Mouse (Mus musculus) hindbrain, postnatal 0 days (tissue): ENCODE results near the gene Mrps18b. TPM values are rescaled to one million over a fixed set of nuclear protein-coding genes. Genes with fewer than 3 reads are reported as not detected.

Experiments used
- ATAC-seq: fragments of 200-750 bp; cut with Nextera tagmentation; 2 replicates; pipeline ENCODE4 v1.8.0; 2017; ENCODE audit warnings: mild to moderate bottlenecking, moderate TSS enrichment, moderate library complexity
- DNase-seq: peaks from one replicate; pipeline ENCODE4 v3.0.0-alpha.2; 2015; ENCODE audit warnings: low spot score
- H3K27ac ChIP-seq: fragments of 300-500 bp; sonication (generic); 2 replicates; pipeline ENCODE4 v1.5.1; 2014; ENCODE audit warnings: mild to moderate bottlenecking
- H3K27me3 ChIP-seq: fragments of 300-500 bp; sonication (generic); 2 replicates; pipeline ENCODE4 v1.6.1; 2014; ENCODE audit warnings: low read length, mixed read lengths; ENCODE audit not compliant: insufficient read depth
- H3K36me3 ChIP-seq: fragments of 300-500 bp; sonication (generic); 2 replicates; pipeline ENCODE4 v1.6.1; 2014; ENCODE audit warnings: low read length, mixed read lengths; ENCODE audit not compliant: insufficient read depth
- H3K4me1 ChIP-seq: fragments of 300-500 bp; sonication (generic); 2 replicates; pipeline ENCODE4 v1.6.1; 2014; ENCODE audit warnings: antibody characterized with exemption, low read length, mixed read lengths; ENCODE audit not compliant: insufficient read depth
- H3K4me2 ChIP-seq: fragments of 300-500 bp; sonication (generic); 2 replicates; pipeline ENCODE4 v1.6.1; 2014; ENCODE audit warnings: low read depth, mild to moderate bottlenecking, low read length, moderate library complexity, mixed read lengths
- H3K4me3 ChIP-seq: fragments of 300-500 bp; sonication (generic); 2 replicates; pipeline ENCODE4 v1.5.1; 2014; ENCODE audit warnings: low read length
- H3K9ac ChIP-seq: fragments of 300-500 bp; sonication (generic); replicated peaks from 2 replicates; pipeline ENCODE4 v1.6.1; 2014; ENCODE audit warnings: mild to moderate bottlenecking, low read length, moderate library complexity, mixed read lengths
- H3K9me3 ChIP-seq: fragments of 300-500 bp; sonication (generic); 2 replicates; pipeline ENCODE4 v1.6.1; 2016; ENCODE audit warnings: low read length, mixed read lengths
- CTCF ChIP-seq: IDR thresholded peaks from 2 replicates; pipeline ENCODE4 v1.5.1; 2016; ENCODE audit warnings: antibody characterized with exemption, control low read depth, low read depth
- WGBS: fragments of 180-500 bp; shearing (Covaris S2); extraction: QIAGEN DNeasy Blood & Tissue Kit; methylation state at CpG from one replicate; pipeline ENCODE4 v1.1.7; 2014; 5-methylcytosine and 5-hydroxymethylcytosine counted together
- polyA plus RNA-seq: library from polyadenylated mRNA; unstranded; fragments of >200 nt; fragmentation: Nextera tagmentation; extraction: Ambion mirVana; gene quantifications from 2 replicates; pipeline ENCODE4 v1.2.1, GENCODE M21; 2015
- total RNA-seq: library from RNA; depleted of rRNA; stranded (reverse); fragments of >200 nt; gene quantifications from 2 replicates; pipeline ENCODE4 v1.2.3, GENCODE M21; 2014

Gene Mrps18b
- total and polyA plus RNA-seq, 2 experiments from 2014 or later, result 42.9 to 72.2 TPM

- no peak for ATAC-seq
- under 1% methylated on average over 11 of the region's 11 CpGs for WGBS
- TF ChIP-seq CTCF, result no peak
- Histone ChIP-seq H3K9me3 (no peaks in the 10 kb centered on the region), H3K27me3 (no peaks in the 10 kb centered on the region), H3K9ac (peak overlapping the region; percentile 97), H3K4me3 (peak overlapping the region; percentile 73), H3K36me3 (0 out of 2 replicates have a peak, but pooled peaks cover 9% of the 10 kb centered on the region), H3K4me2 (peak overlapping the region; percentile 90), H3K4me1 (peaks cover 28% of the 10 kb centered on the region), H3K27ac (peak overlapping the region; percentile 98)
- DNase-seq, result peak; percentile 81
These were observed 2.3 kb upstream of the Mrps18b start for GRCm38 (mm10) chr17:35918276-35919059.

GRCm38 (mm10) chr17:35917463-35918251 is 1.5 kb upstream of the Mrps18b start:
- H3K4me3 ChIP-seq, result peak overlapping the region; percentile 73
- H3K27me3 ChIP-seq, result no peaks in the 10 kb centered on the region
- TF ChIP-seq CTCF, result no peak
- under 1% methylated on average over 13 of the region's 13 CpGs for WGBS
- H3K4me2 ChIP-seq, result peak overlapping the region; percentile 90
- H3K4me1 ChIP-seq, result peaks cover 28% of the 10 kb centered on the region
- H3K9me3 ChIP-seq, result no peaks in the 10 kb centered on the region
- peaks cover 10% of the 10 kb centered on the region; the same call in 1 of the 2 replicates for H3K36me3 ChIP-seq
- H3K9ac ChIP-seq, result peak overlapping the region; percentile 97
- peak; percentile 89 for DNase-seq
- peak overlapping the region; percentile 98 for H3K27ac ChIP-seq
- peak; percentile 36 for ATAC-seq

- DNase-seq (peak; percentile 39), ATAC-seq (no peak)
- peaks cover 24% of the 10 kb centered on the region for H3K4me1 ChIP-seq
- H3K4me3 ChIP-seq, result peak overlapping the region; percentile 73
- no peaks in the 10 kb centered on the region for H3K9me3 ChIP-seq
- WGBS, result 0% methylated on average over 8 of the region's 8 CpGs
- peaks cover 10% of the 10 kb centered on the region; the same call in 1 of the 2 replicates for H3K36me3 ChIP-seq
- H3K4me2 ChIP-seq, result peak overlapping the region; percentile 90
- TF ChIP-seq CTCF, result no peak
- H3K9ac ChIP-seq, result peak overlapping the region; percentile 97
- peak overlapping the region; percentile 98 for H3K27ac ChIP-seq
- H3K27me3 ChIP-seq, result no peaks in the 10 kb centered on the region
These were observed 914 bp upstream of the Mrps18b start for GRCm38 (mm10) chr17:35917143-35917462.

- Histone ChIP-seq H3K36me3 (peaks cover 13% of the 10 kb centered on the region; the same call in 1 of the 2 replicates), H3K4me2 (peak overlapping the region; percentile 90), H3K27ac (peak overlapping the region; percentile 98), H3K27me3 (no peaks in the 10 kb centered on the region), H3K4me1 (peaks cover 16% of the 10 kb centered on the region), H3K9ac (peak overlapping the region; percentile 97), H3K4me3 (peak overlapping the region; percentile 73), H3K9me3 (no peaks in the 10 kb centered on the region)
- TF ChIP-seq CTCF, result no peak
- ATAC-seq (no peak), DNase-seq (peak; percentile 16)
- WGBS, result 3% methylated on average over 28 of the region's 28 CpGs
These were observed 472 bp downstream of the Mrps18b start for GRCm38 (mm10) chr17:35915538-35916296.

GRCm38 (mm10) chr17:35914975-35915374 is 1.2 kb downstream of the Mrps18b start:
- Histone ChIP-seq H3K27me3 (no peaks in the 10 kb centered on the region), H3K9ac (no peak overlapping the region), H3K36me3 (peaks cover 13% of the 10 kb centered on the region; the same call in 1 of the 2 replicates), H3K9me3 (no peaks in the 10 kb centered on the region), H3K4me2 (peak overlapping the region; percentile 90; the same call in 1 of the 2 replicates), H3K4me3 (no peak overlapping the region), H3K27ac (no peak overlapping the region), H3K4me1 (peaks cover 9% of the 10 kb centered on the region)
- no peak; the same call in 1 of the 2 replicates for TF ChIP-seq CTCF
- DNase-seq (no peak), ATAC-seq (no peak)
- WGBS, result 82% methylated on average over 6 of the region's 6 CpGs

- TF ChIP-seq CTCF, result no peak
- peak; percentile 97 for DNase-seq
- H3K27me3 ChIP-seq, result no peaks in the 10 kb centered on the region
- peak within 1 kb of the TSS; percentile 77 for H3K27ac ChIP-seq
- H3K4me2 ChIP-seq, result peak within 1 kb of the TSS; percentile 87
- H3K9ac ChIP-seq, result peak within 1 kb of the TSS; percentile 63
- H3K36me3 ChIP-seq, result peaks cover 21% of the 10 kb centered on the region; the same call in 1 of the 2 replicates
- peak within 1 kb of the TSS; percentile 55 for H3K4me3 ChIP-seq
- H3K9me3 ChIP-seq, result no peaks in the 10 kb centered on the region
- peaks cover 14% of the 10 kb centered on the region for H3K4me1 ChIP-seq
- peak; percentile 95 for ATAC-seq
- WGBS, result 4% methylated on average over 25 of the region's 25 CpGs
These were observed 6.2 kb downstream of the Mrps18b start, which contains the start of gene Atat1 for GRCm38 (mm10) chr17:35909919-35910369. TSS of gene Atat1 (minus strand) at chr17:35910075.
